Mouse (Mus musculus) spleen, postnatal 4 days (tissue): Measurements from ENCODE around the gene Cdk19.
"Not testable (repeated sequence)": the region's sequence is repeated elsewhere in the genome, so short reads cannot be mapped to it uniquely, and the experiment has no call there.

ENCODE experiments used
- DNase-seq, 2 experiments: peaks; one replicate each; pipeline ENCODE4 v3.0.0; 2022; ENCODE audit warnings: low spot score in 2 of 2

The Cdk19 gene

DNA sequence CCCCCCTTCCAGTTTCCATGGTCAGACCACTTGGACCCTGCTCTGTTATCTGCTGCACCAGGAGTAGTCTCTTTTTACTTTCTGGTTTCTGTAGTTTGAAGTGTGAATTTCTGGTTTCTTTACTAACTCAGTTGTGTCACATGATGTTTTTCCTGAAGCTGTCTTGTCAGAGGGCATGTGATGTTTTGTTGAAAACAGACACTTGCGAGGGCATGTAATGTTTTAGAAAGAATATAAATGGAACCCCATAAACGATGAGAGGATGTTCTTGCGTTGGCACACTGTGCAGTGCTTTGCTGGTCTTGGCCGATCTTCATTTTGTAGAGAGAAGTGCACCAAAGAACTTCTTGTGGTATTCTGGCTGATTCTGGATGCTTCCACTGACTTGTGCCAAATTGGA lies 46.8 kb downstream of the Cdk19 start:
- no peak for DNase-seq

GRCm38 (mm10) chr10:40393447-40394143 lies 54.2 kb downstream of the Cdk19 start:
- no peak for DNase-seq

DNA sequence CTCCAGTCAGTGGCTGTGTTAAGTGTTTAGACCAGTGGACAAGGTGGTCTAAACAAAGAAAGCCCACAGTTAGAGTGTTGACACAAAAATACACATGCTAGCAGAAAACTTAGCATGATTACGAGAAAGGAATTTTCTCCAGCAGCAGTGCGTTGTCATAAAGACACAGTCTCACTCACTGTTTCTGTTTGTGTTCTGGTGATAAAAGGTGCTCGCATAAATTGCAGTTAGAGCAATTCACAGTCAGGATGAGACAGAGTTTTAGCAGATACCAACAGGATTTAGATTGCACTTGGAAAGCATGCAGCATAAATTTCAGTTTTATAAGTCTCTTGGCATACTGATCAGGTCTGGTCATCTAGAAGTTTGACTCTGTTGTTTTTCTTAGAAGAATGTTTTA lies 59.5 kb downstream of the Cdk19 start:
- no peak for DNase-seq

DNA sequence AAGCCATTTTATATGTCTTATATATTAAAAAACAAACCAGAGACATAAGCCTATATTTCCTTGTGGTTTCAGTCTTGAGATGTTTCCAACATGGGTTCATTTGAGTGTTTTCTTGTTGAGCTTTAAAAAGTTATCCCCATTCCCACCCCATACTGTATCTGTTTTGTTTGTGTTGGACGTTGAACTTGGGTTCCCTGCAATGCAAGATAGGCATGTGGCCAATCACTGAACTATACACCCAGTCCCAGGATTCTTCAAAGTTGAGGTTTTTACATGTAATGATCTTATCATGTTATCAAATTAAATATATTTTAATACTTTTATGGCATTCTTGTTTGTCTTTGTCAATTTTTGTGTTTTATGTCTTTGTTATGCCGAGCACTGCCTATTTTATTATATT lies 60.0 kb downstream of the Cdk19 start:
- DNase-seq = no peak

GRCm38 (mm10) chr10:40400293-40400692 lies 60.9 kb downstream of the Cdk19 start:
- DNase-seq = no peak

DNA sequence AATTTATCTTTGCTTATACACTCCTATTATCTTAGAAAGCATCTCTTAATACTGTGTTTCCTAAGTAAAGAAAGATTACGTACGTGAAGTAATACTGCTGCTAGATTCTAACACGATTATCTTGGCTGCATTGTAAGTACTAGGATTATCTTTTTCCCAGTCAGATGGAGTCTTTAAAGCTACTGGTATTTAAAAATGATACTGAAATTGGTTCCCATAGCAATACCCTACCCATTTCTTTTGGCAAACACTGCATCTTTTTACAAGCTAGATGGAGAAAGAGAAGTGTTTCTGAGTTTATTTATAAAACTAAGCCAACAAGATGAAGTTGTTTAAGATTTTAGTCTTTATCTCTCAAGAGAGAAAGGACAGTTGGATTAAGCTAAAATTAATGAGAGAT lies 67.3 kb downstream of the Cdk19 start:
- no peak for DNase-seq

DNA sequence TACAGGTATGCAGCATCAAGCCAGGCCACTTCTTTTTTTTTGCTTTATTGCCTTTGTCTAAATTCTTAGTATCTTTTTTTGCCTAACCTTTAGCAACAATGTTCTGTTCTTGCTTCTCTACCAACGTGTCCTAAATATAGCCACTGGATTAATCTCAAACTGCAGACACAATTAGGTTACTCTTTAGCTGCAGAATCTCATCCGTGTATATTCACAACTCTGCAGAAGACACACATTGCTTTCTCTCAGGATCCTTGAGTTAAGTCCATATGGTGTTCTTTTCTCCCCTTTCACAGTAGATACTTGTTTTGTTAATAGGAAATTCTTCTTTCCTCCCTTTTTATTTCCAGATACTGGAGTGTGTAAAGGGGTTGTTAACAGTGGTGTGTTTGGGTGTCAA lies 70.0 kb downstream of the Cdk19 start:
- no peak for DNase-seq

DNA sequence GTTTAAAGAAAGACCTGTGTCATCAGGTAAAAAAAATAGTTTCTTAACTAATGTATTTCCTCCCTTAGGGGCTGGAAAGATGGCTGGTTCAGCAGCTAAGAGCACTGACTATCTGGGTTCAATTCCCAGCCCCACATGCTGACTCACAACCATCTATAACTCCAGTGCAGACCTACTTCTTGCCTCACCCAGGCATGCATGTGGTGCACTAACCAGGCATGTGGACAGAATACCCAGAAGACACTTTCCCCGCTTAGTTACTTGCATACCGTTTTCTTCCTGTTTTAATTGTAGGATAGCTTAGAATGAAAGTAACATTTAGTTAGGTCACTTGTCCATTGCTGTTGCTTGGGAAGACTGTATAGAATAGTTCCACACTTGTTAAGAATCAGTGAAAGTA lies 72.0 kb downstream of the Cdk19 start:
- no peak for DNase-seq

DNA sequence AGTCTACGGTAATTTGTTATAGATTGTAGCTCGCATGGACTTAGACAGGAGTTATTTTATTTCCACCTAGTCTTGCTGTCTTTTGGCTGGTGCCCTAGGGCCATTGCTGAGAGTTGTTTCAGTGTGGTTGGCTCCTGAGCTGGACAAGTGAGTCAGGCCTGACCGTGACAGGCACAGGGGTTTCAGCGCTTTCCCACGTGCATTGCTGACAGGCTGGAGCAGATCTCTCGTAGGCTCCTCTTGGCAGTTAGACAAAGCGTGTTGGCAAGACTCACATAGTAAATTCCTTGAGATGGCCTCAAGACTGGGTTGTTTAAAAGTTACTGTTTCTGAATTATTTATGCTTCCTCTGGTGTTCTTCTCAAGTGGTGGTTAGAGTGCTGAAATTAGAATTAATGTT lies 77.6 kb downstream of the Cdk19 start:
- DNase-seq = no peak

DNA sequence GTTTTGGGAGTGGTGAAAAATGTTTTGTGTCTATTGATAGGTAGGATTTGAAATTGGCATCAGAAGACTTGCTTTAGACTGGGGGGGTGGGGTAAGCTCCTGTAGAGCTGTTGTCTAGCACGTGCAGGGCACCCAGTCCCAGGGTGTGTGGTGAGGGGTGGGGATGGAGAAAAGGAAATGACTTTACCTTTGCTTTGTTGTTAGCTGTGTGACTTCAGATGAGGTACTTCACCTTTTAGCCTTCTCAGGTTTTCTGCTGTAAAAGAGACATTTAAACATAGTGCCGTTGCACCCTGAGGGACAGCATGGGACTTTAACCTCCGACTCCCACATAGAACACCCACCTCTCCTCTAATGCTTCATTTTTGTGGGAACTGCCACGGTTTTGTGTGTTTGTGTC lies 80.5 kb downstream of the Cdk19 start:
- DNase-seq = no peak

GRCm38 (mm10) chr10:40420703-40421102 lies 81.3 kb downstream of the Cdk19 start:
- DNase-seq = no peak

GRCm38 (mm10) chr10:40421724-40422123 lies 82.4 kb downstream of the Cdk19 start:
- DNase-seq = no peak

DNA sequence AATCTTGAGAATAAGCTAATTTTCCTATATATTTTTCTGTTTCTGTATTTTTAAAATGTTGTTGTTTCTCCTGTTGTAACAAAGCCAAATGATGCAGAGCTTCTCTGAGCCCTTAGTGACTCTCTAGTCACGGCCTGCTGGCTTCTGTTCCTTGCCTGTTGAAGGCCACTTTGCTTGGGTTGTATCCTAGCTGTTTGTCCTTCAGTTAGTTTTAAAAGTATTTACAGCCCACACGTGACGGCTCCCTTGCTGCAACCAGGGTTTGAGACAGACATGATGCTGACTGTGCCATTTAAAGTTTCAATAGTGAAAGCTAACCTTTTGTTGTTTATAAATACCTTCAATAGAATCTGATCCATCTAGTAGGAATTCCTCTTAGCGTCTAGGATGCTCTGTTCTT lies 83.3 kb downstream of the Cdk19 start:
- DNase-seq = no peak

GRCm38 (mm10) chr10:40424428-40424827 lies 85.1 kb downstream of the Cdk19 start:
- not testable (repeated sequence) for DNase-seq

DNA sequence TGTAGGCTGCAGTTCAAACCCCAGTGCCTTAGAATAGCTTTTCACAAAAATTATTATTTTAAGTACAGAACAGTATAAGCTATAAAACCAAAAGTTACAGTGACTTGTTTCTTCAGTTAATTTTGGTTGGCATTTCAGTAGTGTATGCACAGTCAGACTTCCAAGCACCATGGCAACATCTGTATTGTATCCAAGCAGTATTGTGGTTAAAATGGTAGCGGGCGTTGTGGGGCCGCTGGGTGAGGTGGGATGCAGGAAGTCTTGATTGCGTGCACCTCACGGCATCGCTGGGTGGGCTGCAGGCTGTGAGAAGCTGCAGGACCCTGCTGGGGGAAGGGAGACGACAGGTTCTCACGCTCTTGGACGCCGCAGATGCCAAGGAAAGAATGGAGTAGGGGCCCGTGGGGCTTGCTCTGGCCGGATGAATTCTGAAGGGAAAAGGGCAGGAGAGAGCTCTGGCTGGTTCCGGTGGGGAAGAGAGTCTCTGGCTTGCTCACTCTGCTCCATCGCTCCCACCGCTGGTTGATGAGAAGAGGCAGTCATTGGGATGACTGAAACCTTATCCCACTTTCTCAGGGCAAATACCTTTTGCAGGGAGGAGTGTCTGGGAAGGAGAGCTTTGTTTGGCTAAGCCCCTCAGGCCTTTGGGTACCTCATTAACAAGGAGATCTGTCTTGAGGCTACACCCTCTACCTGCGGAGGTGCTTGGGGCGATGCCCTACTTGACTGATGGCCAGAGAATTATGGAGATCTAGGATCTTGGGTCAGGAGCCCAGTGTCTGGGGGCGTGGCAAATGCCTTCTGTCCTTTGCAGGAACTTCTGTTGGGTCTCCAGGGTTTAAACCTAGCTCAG lies 86.1 kb downstream of the Cdk19 start:
- DNase-seq = no peak

DNA sequence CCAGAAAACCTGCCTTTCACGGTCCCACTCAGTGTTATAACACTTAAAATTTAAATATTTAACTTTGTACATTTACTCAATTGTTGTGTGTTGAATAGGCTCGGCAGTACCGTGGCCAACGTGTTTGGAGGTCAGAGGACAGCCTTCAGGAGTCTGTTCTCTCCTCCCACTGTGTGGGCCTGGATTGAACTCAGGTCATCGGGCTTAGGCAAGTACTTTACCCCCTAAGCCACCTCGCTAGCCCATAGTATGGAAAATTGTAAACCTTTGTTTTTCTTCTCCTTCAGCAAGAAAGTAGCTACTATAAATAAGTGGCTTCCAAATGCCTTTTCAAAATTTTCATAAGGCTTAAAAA lies 86.7 kb downstream of the Cdk19 start:
- DNase-seq = no peak

DNA sequence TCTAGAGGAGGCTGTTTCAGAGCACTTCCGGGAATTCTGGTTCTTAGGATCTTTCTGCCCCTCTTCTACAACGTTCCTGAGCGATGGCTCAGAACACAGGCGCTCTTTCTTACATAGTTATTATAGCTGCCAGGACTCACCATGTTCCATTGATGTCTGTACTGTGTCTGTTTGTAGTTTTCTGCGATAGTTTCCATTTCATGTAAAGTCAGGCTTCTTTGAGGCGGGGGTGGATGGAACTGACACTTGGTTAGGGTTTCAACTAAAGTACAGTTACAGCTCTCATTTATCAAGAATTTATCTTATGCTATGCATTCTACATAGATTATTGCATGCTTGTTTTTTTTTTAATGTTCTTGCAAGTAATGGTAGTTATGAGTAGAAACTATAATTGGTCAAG lies 89.3 kb downstream of the Cdk19 start:
- DNase-seq = no peak

- no peak for DNase-seq
These were observed 89.7 kb downstream of the Cdk19 start for GRCm38 (mm10) chr10:40429081-40429480.

- DNase-seq = no peak
These were observed 90.8 kb downstream of the Cdk19 start for GRCm38 (mm10) chr10:40430209-40430608.

DNA sequence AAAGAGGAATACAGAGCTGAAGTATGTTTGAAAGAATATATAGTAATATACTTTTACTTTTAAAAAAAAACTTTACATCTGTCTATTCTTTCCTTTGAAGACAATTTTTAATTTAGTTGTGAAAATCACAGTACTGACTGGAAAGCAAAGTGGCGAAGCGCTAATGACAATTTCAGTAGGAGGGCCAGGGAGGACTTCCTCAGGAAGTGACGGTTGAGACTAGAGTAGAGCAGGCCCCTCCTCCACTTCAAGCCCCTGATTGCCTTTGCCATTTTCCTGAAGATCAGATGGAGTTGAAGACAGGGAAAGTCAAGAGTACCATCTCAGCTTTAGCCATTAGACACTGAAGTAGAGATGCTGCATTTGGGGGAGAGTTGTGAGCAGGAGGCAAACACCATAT lies 92.6 kb downstream of the Cdk19 start:
- DNase-seq = no peak

DNA sequence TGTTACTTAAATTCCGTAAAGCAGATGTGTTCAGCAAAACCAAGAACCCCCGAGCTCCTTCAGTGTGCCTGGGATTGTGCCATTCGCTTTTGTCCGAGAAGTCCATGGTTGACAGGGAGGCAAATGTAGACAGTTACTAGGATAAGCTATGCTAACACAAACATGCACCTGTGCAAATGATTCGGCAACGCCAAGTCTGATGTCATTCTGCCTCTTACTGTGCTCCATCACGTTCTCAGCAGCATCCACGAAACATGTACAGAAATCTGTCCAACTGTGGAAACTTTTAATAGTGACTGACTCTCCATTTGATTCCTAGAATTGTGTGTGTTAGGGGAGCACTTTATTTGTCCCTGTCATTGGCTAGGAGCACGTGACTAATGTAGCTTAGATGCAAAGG lies 93.0 kb downstream of the Cdk19 start:
- no peak for DNase-seq

DNA sequence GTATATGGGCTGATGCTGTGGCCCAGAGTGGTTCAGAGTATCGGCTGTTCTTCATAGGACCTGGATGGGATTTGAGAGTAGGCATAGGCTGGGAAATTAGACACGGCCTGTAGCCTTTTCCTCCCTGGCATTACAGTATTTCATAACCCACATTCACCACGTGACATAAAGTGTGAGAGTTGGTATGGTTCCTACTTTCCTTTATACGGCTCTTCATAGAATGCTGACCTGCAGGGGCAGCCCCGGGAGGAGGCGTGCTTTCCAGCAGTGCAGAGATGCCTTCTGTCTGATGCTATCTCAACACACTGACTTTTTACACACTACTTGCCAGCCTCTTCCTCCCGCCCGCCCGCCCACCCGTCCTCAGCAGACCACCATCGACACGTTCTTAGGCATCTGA lies 96.0 kb downstream of the Cdk19 start:
- no peak for DNase-seq

DNA sequence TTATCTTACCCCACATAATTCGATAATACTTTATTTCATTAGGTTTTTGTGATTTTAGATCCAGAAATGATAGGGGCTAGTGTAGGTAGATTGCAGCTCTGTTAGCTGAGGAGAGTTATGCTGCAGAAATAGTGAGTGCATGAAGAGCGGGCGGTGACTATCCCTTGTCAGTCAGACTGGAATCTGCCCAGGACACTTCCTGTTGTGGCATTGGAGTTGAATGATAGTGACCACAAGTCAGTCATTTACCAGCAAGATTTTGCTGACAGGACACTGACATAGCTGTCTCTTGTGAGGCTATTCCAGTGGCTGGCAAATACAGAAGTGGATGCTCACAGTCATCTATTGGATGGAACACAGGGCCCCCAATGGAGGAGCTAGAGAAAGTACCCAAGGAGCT lies 97.8 kb downstream of the Cdk19 start:
- DNase-seq = no peak

DNA sequence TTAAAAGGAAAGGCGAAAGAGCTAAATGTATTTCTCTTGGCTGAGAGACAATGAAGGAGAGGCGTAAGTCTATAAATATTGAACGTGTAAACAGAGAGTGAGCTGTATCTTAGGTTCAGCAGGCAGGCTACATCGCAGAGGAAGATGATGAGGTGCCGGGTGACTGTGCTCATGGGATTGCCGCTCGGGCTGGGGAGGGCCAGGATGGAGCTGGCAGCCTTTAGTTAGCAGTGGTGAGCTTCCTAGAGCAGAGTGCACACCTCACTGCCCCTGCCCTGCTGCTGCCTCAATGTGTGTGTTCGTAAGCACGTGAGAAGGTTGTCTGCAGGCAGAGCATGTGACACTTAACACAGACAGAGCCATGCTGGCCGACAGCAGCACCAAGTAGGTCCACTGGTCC lies 101.4 kb downstream of the Cdk19 start:
- DNase-seq = no peak
